Mouse (Mus musculus): ENCODE data around the gene Zfp324. TPM values are rescaled to one million over a fixed set of nuclear protein-coding genes. Genes with fewer than 3 reads are reported as not detected.

The Zfp324 gene
- polyA plus RNA-seq, 1 experiment: 5.8 TPM

GRCm38 (mm10) chr7:13014275-13014839, 48.7 kb downstream of the Zfp324 start:
- no peak for TF ChIP-seq CTCF (IDR thresholded peaks at IDR 0.05; ENCODE audit: borderline replicate concordance, insufficient read depth, low read depth, low read length)
- no peak for TF ChIP-seq POLR2A (IDR thresholded peaks at IDR 0.05; ENCODE audit: borderline replicate concordance, insufficient read depth, low read length)
- Histone ChIP-seq H3K27ac (ENCODE audit: insufficient read depth, low read length) (no peak overlapping the region), H3K4me1 (ENCODE audit: control insufficient read depth, insufficient read depth, low read length) (no peaks in the 10 kb centered on the region; the same call in 1 of the 2 replicates), H3K4me3 (replicated peaks; ENCODE audit: insufficient read depth, low read depth, low read length) (no peak overlapping the region), H3K27me3 (ENCODE audit: control insufficient read depth, insufficient read depth, low read length) (no peaks in the 10 kb centered on the region)
- WGBS: 48% methylated on average over 6 of the region's 6 CpGs
- DNase-seq: no peak

- no peak overlapping the region for H3K27ac ChIP-seq (ENCODE audit: insufficient read depth, low read length)
- no peak overlapping the region for H3K4me3 ChIP-seq (replicated peaks; ENCODE audit: insufficient read depth, low read depth, low read length)
- no peaks in the 10 kb centered on the region for H3K27me3 ChIP-seq (ENCODE audit: control insufficient read depth, insufficient read depth, low read length)
- WGBS: 73% methylated on average over 1 of the region's 1 CpGs
- DNase-seq: no peak
- TF ChIP-seq CTCF (IDR thresholded peaks at IDR 0.05; ENCODE audit: borderline replicate concordance, insufficient read depth, low read depth, low read length) (no peak), POLR2A (IDR thresholded peaks at IDR 0.05; ENCODE audit: borderline replicate concordance, insufficient read depth, low read length) (no peak)
- H3K4me1 ChIP-seq (ENCODE audit: control insufficient read depth, insufficient read depth, low read length): no peaks in the 10 kb centered on the region; the same call in 1 of the 2 replicates
These were observed 49.6 kb downstream of the Zfp324 start for GRCm38 (mm10) chr7:13015217-13015616.

GRCm38 (mm10) chr7:13022773-13023535, 57.3 kb downstream of the Zfp324 start:
- DNase-seq: peak; percentile 49 to 52
- Histone ChIP-seq H3K27me3 (ENCODE audit: control insufficient read depth, insufficient read depth, low read length) (no peaks in the 10 kb centered on the region), H3K4me1 (ENCODE audit: control insufficient read depth, insufficient read depth, low read length) (0 out of 2 replicates have a peak, but pooled peaks cover 3% of the 10 kb centered on the region), H3K27ac (ENCODE audit: insufficient read depth, low read length) (no peak overlapping the region), H3K4me3 (replicated peaks; ENCODE audit: insufficient read depth, low read depth, low read length) (peak overlapping the region; percentile 95)
- TF ChIP-seq POLR2A (IDR thresholded peaks at IDR 0.05; ENCODE audit: borderline replicate concordance, insufficient read depth, low read length): no peak
- TF ChIP-seq CTCF (IDR thresholded peaks at IDR 0.05; ENCODE audit: borderline replicate concordance, insufficient read depth, low read depth, low read length): no peak
- 3% methylated on average over 31 of the region's 31 CpGs for WGBS

Other genes starting within 250 kb of the Zfp324 start
- gene Vmn2r56, start 230.8 kb upstream of the Zfp324 start, polyA plus RNA-seq (2012; rRNA removed): 0.02 TPM in 2 replicates
- gene Zscan18, start 162.2 kb upstream of the Zfp324 start, polyA plus RNA-seq (2012; rRNA removed): 10.8 and 11.2 TPM in 2 replicates
- gene Zfp329, start 147.0 kb upstream of the Zfp324 start, polyA plus RNA-seq (2012; rRNA removed): 16.3 and 16.7 TPM in 2 replicates
- gene Zfp110, start 131.1 kb upstream of the Zfp324 start, polyA plus RNA-seq (2012; rRNA removed): 12.6 and 13.5 TPM in 2 replicates
- gene Zfp128, start 84.7 kb upstream of the Zfp324 start, polyA plus RNA-seq (2012; rRNA removed): 5.6 and 6.1 TPM in 2 replicates
- 13.1 and 14.0 TPM in 2 replicates for gene Zscan22, start 68.0 kb upstream of the Zfp324 start, polyA plus RNA-seq (2012; rRNA removed)
- gene Rps5, start 43.5 kb upstream of the Zfp324 start, polyA plus RNA-seq (2012; rRNA removed): 670 and 700 TPM in 2 replicates
- gene Rnf225, start 38.4 kb upstream of the Zfp324 start, polyA plus RNA-seq (2012; rRNA removed): 2.6 and 3.5 TPM in 2 replicates
- 13.8 and 16.0 TPM in 2 replicates for gene Zfp446, start 12.0 kb downstream of the Zfp324 start, polyA plus RNA-seq (2012; rRNA removed)
- gene Slc27a5, start 32.4 kb downstream of the Zfp324 start, polyA plus RNA-seq (2012; rRNA removed): 1.7 and 2.1 TPM in 2 replicates
- 250 and 266 TPM in 2 replicates for gene Trim28, start 33.3 kb downstream of the Zfp324 start, polyA plus RNA-seq (2012; rRNA removed)
- gene Zbtb45, start 44.2 kb downstream of the Zfp324 start, polyA plus RNA-seq (2012; rRNA removed): 31.9 and 33.5 TPM in 2 replicates
- 258 and 264 TPM in 2 replicates for gene Chmp2a, start 69.0 kb downstream of the Zfp324 start, polyA plus RNA-seq (2012; rRNA removed)
- 376 and 405 TPM in 2 replicates for gene Ube2m, start 72.4 kb downstream of the Zfp324 start, polyA plus RNA-seq (2012; rRNA removed)
- gene Mzf1, start 88.9 kb downstream of the Zfp324 start, polyA plus RNA-seq (2012; rRNA removed): 4.6 TPM in 2 replicates
- gene Vmn1r85, start 129.3 kb downstream of the Zfp324 start, polyA plus RNA-seq (2012; rRNA removed): not detected in 2 replicates
- not detected in 2 replicates for gene Vmn1r86, start 154.1 kb downstream of the Zfp324 start, polyA plus RNA-seq (2012; rRNA removed)
- not detected in 2 replicates for gene Vmn1r87, start 174.3 kb downstream of the Zfp324 start, polyA plus RNA-seq (2012; rRNA removed)
- gene Vmn1r88, start 193.7 kb downstream of the Zfp324 start, polyA plus RNA-seq (2012; rRNA removed): not detected in 2 replicates
- not detected in 2 replicates for gene Vmn1r89, start 247.2 kb downstream of the Zfp324 start, polyA plus RNA-seq (2012; rRNA removed)

Measured in cerebellum, adult 2 months (tissue).